Mouse (Mus musculus): ENCODE data around the gene Hnrnpa2b1. TPM values are rescaled to one million over a fixed set of nuclear protein-coding genes. Genes with fewer than 3 reads are reported as not detected.

Gene Hnrnpa2b1
- total RNA-seq, 2 experiments from 2014 or later: 646 to 668 TPM

GRCm38 (mm10) chr6:51468891-51469561 lies 668 bp downstream of the Hnrnpa2b1 start:
- DNase-seq: peak; percentile 76

GRCm38 (mm10) chr6:51467649-51468048 lies 2.0 kb downstream of the Hnrnpa2b1 start:
- no peak for DNase-seq

- no peak for DNase-seq
Observed at GRCm38 (mm10) chr6:51460363-51460762, 9.3 kb downstream of the Hnrnpa2b1 start.

GRCm38 (mm10) chr6:51460021-51460360 lies 9.7 kb downstream of the Hnrnpa2b1 start:
- no peak for DNase-seq

GRCm38 (mm10) chr6:51459313-51460020 lies 10.2 kb downstream of the Hnrnpa2b1 start:
- no peak for DNase-seq

GRCm38 (mm10) chr6:51458925-51459312 lies 10.8 kb downstream of the Hnrnpa2b1 start:
- no peak for DNase-seq

GRCm38 (mm10) chr6:51457770-51458387 lies 11.8 kb downstream of the Hnrnpa2b1 start:
- no peak for DNase-seq

GRCm38 (mm10) chr6:51457283-51457682 lies 12.4 kb downstream of the Hnrnpa2b1 start:
- no peak for DNase-seq

- no peak for DNase-seq
Observed at GRCm38 (mm10) chr6:51456198-51456597, 13.5 kb downstream of the Hnrnpa2b1 start.

- DNase-seq: no peak
Observed at GRCm38 (mm10) chr6:51454949-51455348, 14.7 kb downstream of the Hnrnpa2b1 start.

- no peak for DNase-seq
Observed at GRCm38 (mm10) chr6:51452927-51453503, 16.7 kb downstream of the Hnrnpa2b1 start.

- no peak for DNase-seq
Observed at GRCm38 (mm10) chr6:51442191-51442835, 27.4 kb downstream of the Hnrnpa2b1 start.

- no peak for DNase-seq
Observed at GRCm38 (mm10) chr6:51438826-51439330, 30.8 kb downstream of the Hnrnpa2b1 start.

GRCm38 (mm10) chr6:51437665-51438064 lies 32.0 kb downstream of the Hnrnpa2b1 start:
- peak; percentile 74 for DNase-seq

GRCm38 (mm10) chr6:51434270-51434669 lies 35.4 kb downstream of the Hnrnpa2b1 start:
- no peak for DNase-seq

GRCm38 (mm10) chr6:51432535-51433397 lies 36.9 kb downstream of the Hnrnpa2b1 start, which contains the start of gene Nfe2l3:
Nfe2l3 (plus strand) TSS chr6:51432670.
- DNase-seq: peak; percentile 73

GRCm38 (mm10) chr6:51424537-51424936 lies 45.2 kb downstream of the Hnrnpa2b1 start:
- no peak for DNase-seq

GRCm38 (mm10) chr6:51423466-51424122 lies 46.1 kb downstream of the Hnrnpa2b1 start:
- no peak for DNase-seq

- no peak for DNase-seq
Observed at GRCm38 (mm10) chr6:51417306-51417936, 52.3 kb downstream of the Hnrnpa2b1 start.

GRCm38 (mm10) chr6:51416433-51416832 lies 53.3 kb downstream of the Hnrnpa2b1 start:
- no peak for DNase-seq
